Mouse (Mus musculus): ENCODE results near the gene Slc7a5. TPM values are rescaled to one million over a fixed set of nuclear protein-coding genes. Genes with fewer than 3 reads are reported as not detected.

Slc7a5 gene
- total RNA-seq, 1 experiment = 173 TPM

DNA sequence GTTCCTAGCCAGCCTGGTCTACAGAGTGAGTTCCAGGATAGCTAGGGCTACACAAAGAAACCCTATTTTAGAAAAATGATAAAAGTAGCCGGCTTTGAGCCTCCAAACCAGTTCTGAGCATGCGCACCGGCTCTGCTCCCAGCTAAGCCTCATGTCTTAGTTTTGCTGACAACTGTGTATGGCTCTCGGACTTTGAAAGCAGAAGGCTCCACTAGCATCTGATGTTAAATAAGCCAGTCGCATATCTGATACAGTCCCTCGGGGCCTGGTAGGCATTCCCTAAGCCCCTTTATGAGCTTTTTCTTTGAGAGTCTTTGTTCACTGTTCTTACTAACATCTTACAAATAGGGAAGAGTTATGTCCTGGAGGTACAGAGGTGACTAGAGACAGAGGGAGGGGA is 59.5 kb downstream of the Slc7a5 start:
- in situ Hi-C loops (cut with MboI; ENCODE audit: low sequenced_read_pairs in 2 of 2, unreplicated experiment in 2 of 2) = loop anchor here in 1 of 2 experiments (10.0 kb wide), 1 partner anchor 87 kb away; no protein-coding TSS in a partner anchor
- Histone ChIP-seq H3K4me3 (ENCODE audit: insufficient read depth in 1 of 2, low read depth in 1 of 2, low read length in 2 of 2, poor library complexity in 1 of 2, severe bottlenecking in 1 of 2) (no peak overlapping the region), H3K27ac (ENCODE audit: insufficient read depth, low read depth, low read length, poor library complexity, severe bottlenecking) (no peak overlapping the region), H3K9me3 (ENCODE audit: control insufficient read depth, insufficient read depth, low read depth, low read length) (no peaks in the 10 kb centered on the region), H3K36me3 (ENCODE audit: control insufficient read depth, insufficient read depth, low read length, poor library complexity, severe bottlenecking) (no peaks in the 10 kb centered on the region), H3K9ac (ENCODE audit: insufficient read depth, low read depth, low read length, poor library complexity, severe bottlenecking) (no peak overlapping the region), H3K4me1 (ENCODE audit: control insufficient read depth in 2 of 2, insufficient read depth in 2 of 2, low read length in 2 of 2, poor library complexity in 1 of 2) (peaks cover 7 to 12% of the 10 kb centered on the region in 2 experiments; a peak in 3 of 4 replicates)
- no peak for DNase-seq (ENCODE audit: low read depth, low spot score)
- TF ChIP-seq HCFC1 (IDR thresholded peaks at IDR 0.05; ENCODE audit: borderline replicate concordance, insufficient read depth, low read length) (no peak), MAFK (IDR thresholded peaks at IDR 0.05; ENCODE audit: insufficient read depth, low read depth, low read length) (no peak), CHD2 (IDR thresholded peaks at IDR 0.05; ENCODE audit: low read depth, low read length) (no peak), ZC3H11A (IDR thresholded peaks at IDR 0.05; ENCODE audit: borderline replicate concordance, low read depth, low read length) (no peak), ZNF384 (IDR thresholded peaks at IDR 0.05; ENCODE audit: low read depth, low read length) (no peak)

DNA sequence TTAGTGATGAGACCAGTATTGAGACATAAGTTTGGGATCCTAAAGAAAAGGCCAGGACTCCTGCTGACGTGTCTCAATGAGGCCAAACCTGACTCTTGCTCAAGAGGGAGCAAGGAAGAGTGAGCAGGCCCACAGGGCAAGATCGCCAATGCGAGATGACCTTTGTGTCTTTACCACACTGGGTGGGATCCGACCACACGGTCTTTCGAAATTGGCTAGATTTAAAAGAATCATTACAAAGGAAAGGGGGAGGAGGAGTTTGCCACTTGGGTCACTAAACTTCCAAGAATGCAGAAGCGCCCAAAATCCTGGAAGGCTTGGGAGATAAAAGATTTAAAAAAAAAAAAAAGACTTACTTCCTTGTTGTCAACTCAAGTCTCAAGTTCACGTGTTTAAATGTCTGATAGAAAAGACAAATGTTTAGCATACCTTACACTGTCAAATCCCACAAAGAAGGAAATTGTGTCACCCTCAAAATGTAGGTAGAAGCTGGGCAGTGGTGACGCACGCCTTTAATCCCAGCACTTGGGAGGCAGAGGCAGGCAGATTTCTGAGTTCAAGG is 60.2 kb downstream of the Slc7a5 start:
- no peak overlapping the region for H3K27ac ChIP-seq (ENCODE audit: insufficient read depth, low read depth, low read length, poor library complexity, severe bottlenecking)
- in situ Hi-C loops (cut with MboI; ENCODE audit: low sequenced_read_pairs in 2 of 2, unreplicated experiment in 2 of 2) = loop anchor here in 1 of 2 experiments (10.0 kb wide), 1 partner anchor 87 kb away; no protein-coding TSS in a partner anchor
- no peaks in the 10 kb centered on the region for H3K9me3 ChIP-seq (ENCODE audit: control insufficient read depth, insufficient read depth, low read depth, low read length)
- peaks cover 6 to 10% of the 10 kb centered on the region in 2 experiments; a peak in 3 of 4 replicates for H3K4me1 ChIP-seq (ENCODE audit: control insufficient read depth in 2 of 2, insufficient read depth in 2 of 2, low read length in 2 of 2, poor library complexity in 1 of 2)
- no peak overlapping the region for H3K9ac ChIP-seq (ENCODE audit: insufficient read depth, low read depth, low read length, poor library complexity, severe bottlenecking)
- H3K36me3 ChIP-seq (ENCODE audit: control insufficient read depth, insufficient read depth, low read length, poor library complexity, severe bottlenecking) = no peaks in the 10 kb centered on the region
- no peak for DNase-seq (ENCODE audit: low read depth, low spot score)
- no peak overlapping the region for H3K4me3 ChIP-seq (ENCODE audit: insufficient read depth in 1 of 2, low read depth in 1 of 2, low read length in 2 of 2, poor library complexity in 1 of 2, severe bottlenecking in 1 of 2)
- TF ChIP-seq ZC3H11A (IDR thresholded peaks at IDR 0.05; ENCODE audit: borderline replicate concordance, low read depth, low read length) (no peak), ZNF384 (IDR thresholded peaks at IDR 0.05; ENCODE audit: low read depth, low read length) (no peak), CHD2 (IDR thresholded peaks at IDR 0.05; ENCODE audit: low read depth, low read length) (no peak)

DNA sequence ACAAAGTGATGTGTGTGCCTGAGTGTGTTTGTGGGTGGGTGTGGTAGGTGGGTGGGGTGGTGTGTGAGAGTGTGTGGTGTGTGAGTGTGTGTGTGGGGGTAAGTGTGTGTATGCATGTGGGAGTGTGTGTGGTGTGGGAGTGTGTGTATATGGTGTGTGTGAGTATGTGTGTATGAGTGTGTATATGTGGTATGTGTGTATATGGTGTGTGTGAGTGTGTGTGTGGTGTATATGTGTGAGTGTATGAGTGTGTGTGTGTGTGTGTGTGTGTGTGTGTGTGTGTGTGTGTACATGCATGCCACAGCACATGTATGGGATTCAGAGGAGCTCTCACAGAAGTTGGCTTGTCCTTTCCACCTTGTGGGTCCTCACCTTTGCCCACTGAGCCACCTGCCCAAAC is 60.7 kb downstream of the Slc7a5 start:
- H3K9me3 ChIP-seq (ENCODE audit: control insufficient read depth, insufficient read depth, low read depth, low read length) = no peaks in the 10 kb centered on the region
- in situ Hi-C loops (cut with MboI; ENCODE audit: low sequenced_read_pairs in 2 of 2, unreplicated experiment in 2 of 2) = loop anchor here in 1 of 2 experiments (10.0 kb wide), 1 partner anchor 88 kb away; no protein-coding TSS in a partner anchor
- H3K4me3 ChIP-seq (ENCODE audit: insufficient read depth in 1 of 2, low read depth in 1 of 2, low read length in 2 of 2, poor library complexity in 1 of 2, severe bottlenecking in 1 of 2) = no peak overlapping the region
- H3K4me1 ChIP-seq (ENCODE audit: control insufficient read depth in 2 of 2, insufficient read depth in 2 of 2, low read length in 2 of 2, poor library complexity in 1 of 2) = peaks cover 5 to 6% of the 10 kb centered on the region in 2 experiments; a peak in 3 of 4 replicates
- no peaks in the 10 kb centered on the region for H3K36me3 ChIP-seq (ENCODE audit: control insufficient read depth, insufficient read depth, low read length, poor library complexity, severe bottlenecking)
- TF ChIP-seq ZNF384 (IDR thresholded peaks at IDR 0.05; ENCODE audit: low read depth, low read length) (no peak), HCFC1 (IDR thresholded peaks at IDR 0.05; ENCODE audit: borderline replicate concordance, insufficient read depth, low read length) (no peak), ZC3H11A (IDR thresholded peaks at IDR 0.05; ENCODE audit: borderline replicate concordance, low read depth, low read length) (no peak), MAFK (IDR thresholded peaks at IDR 0.05; ENCODE audit: insufficient read depth, low read depth, low read length) (no peak), CHD2 (IDR thresholded peaks at IDR 0.05; ENCODE audit: low read depth, low read length) (no peak)
- H3K27ac ChIP-seq (ENCODE audit: insufficient read depth, low read depth, low read length, poor library complexity, severe bottlenecking) = no peak overlapping the region
- no peak overlapping the region for H3K9ac ChIP-seq (ENCODE audit: insufficient read depth, low read depth, low read length, poor library complexity, severe bottlenecking)
- DNase-seq (ENCODE audit: low read depth, low spot score) = no peak

DNA sequence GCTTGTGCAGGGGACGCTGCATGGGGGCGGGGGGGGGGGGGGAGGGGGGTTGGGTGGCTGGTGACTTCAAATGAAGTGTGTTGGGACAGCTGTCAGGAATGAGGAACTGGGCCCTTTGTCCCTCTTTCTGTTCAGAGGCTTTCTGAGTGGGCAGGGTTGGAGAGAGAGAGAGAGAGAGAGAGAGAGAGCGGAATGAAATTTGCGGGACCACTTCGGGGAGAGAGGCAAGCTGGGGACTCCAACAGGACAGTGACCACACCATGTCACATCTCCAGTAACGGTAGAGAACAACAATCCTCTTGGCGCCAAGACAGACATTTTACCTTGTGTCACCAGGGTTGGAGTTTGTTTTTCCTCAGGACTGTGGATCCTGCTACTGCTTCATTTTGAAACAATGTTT is 62.7 kb downstream of the Slc7a5 start:
- peaks cover 0 to under 1% of the 10 kb centered on the region in 2 experiments; a peak in 1 of 4 replicates for H3K4me1 ChIP-seq (ENCODE audit: control insufficient read depth in 2 of 2, insufficient read depth in 2 of 2, low read length in 2 of 2, poor library complexity in 1 of 2)
- H3K9ac ChIP-seq (ENCODE audit: insufficient read depth, low read depth, low read length, poor library complexity, severe bottlenecking) = no peak overlapping the region
- no peak for DNase-seq (ENCODE audit: low read depth, low spot score)
- H3K4me3 ChIP-seq (ENCODE audit: insufficient read depth in 1 of 2, low read depth in 1 of 2, low read length in 2 of 2, poor library complexity in 1 of 2, severe bottlenecking in 1 of 2) = no peak overlapping the region
- H3K27ac ChIP-seq (ENCODE audit: insufficient read depth, low read depth, low read length, poor library complexity, severe bottlenecking) = no peak overlapping the region
- in situ Hi-C loops (cut with MboI; ENCODE audit: low sequenced_read_pairs in 2 of 2, unreplicated experiment in 2 of 2) = loop anchor here in 1 of 2 experiments (10.0 kb wide), 1 partner anchor 90 kb away; no protein-coding TSS in a partner anchor
- H3K36me3 ChIP-seq (ENCODE audit: control insufficient read depth, insufficient read depth, low read length, poor library complexity, severe bottlenecking) = no peaks in the 10 kb centered on the region
- no peak for TF ChIP-seq CHD2 (IDR thresholded peaks at IDR 0.05; ENCODE audit: low read depth, low read length)
- TF ChIP-seq ZNF384 (IDR thresholded peaks at IDR 0.05; ENCODE audit: low read depth, low read length) = no peak
- TF ChIP-seq MAFK (IDR thresholded peaks at IDR 0.05; ENCODE audit: insufficient read depth, low read depth, low read length) = no peak
- no peak for TF ChIP-seq HCFC1 (IDR thresholded peaks at IDR 0.05; ENCODE audit: borderline replicate concordance, insufficient read depth, low read length)
- TF ChIP-seq ZC3H11A (IDR thresholded peaks at IDR 0.05; ENCODE audit: borderline replicate concordance, low read depth, low read length) = no peak
- no peaks in the 10 kb centered on the region for H3K9me3 ChIP-seq (ENCODE audit: control insufficient read depth, insufficient read depth, low read depth, low read length)

All from ES-E14 (cell line).